Mouse (Mus musculus): ENCODE measurements around the gene Olfr1358.

DNA sequence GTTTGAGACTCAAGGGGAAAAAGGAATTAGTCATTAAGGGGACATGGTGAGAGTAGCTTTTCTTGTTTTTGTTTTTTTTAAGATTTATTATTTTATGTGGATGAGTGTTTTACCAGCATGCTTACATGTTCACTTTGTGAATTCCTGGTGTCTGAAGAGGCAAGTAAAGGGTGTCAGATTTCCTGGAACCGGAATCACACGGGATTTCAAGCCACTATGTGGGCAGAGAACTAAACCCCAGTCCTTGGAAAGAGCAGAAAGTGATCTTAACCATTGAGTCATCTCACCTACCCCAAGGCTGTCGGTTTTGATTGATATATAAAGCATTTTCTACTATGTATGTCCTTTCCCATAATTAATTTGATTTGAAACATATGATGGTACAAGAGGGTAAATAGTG, 52.5 kb downstream of the Olfr1358 start:
- TF ChIP-seq CTCF (IDR thresholded peaks at IDR 0.05; ENCODE audit: extremely low read depth, insufficient read length, insufficient replicate concordance, low read depth, low read length) (no peak), POLR2A (IDR thresholded peaks at IDR 0.05; ENCODE audit: low read depth, low read length) (no peak)
